Mouse (Mus musculus) hindbrain, postnatal 0 days (tissue): ENCODE measurements around the gene Gm42674. TPM values are rescaled to one million over a fixed set of nuclear protein-coding genes. Genes with fewer than 3 reads are reported as not detected.

Source experiments
- ATAC-seq: fragments of 200-750 bp; cut with Nextera tagmentation; 2 replicates; pipeline ENCODE4 v1.8.0; 2017; ENCODE audit warnings: mild to moderate bottlenecking, moderate TSS enrichment, moderate library complexity
- DNase-seq: peaks from one replicate; pipeline ENCODE4 v3.0.0-alpha.2; 2015; ENCODE audit warnings: low spot score
- H3K27ac ChIP-seq: fragments of 300-500 bp; sonication (generic); 2 replicates; pipeline ENCODE4 v1.5.1; 2014; ENCODE audit warnings: mild to moderate bottlenecking
- H3K27me3 ChIP-seq: fragments of 300-500 bp; sonication (generic); 2 replicates; pipeline ENCODE4 v1.6.1; 2014; ENCODE audit warnings: low read length, mixed read lengths; ENCODE audit not compliant: insufficient read depth
- H3K36me3 ChIP-seq: fragments of 300-500 bp; sonication (generic); 2 replicates; pipeline ENCODE4 v1.6.1; 2014; ENCODE audit warnings: low read length, mixed read lengths; ENCODE audit not compliant: insufficient read depth
- H3K4me1 ChIP-seq: fragments of 300-500 bp; sonication (generic); 2 replicates; pipeline ENCODE4 v1.6.1; 2014; ENCODE audit warnings: antibody characterized with exemption, low read length, mixed read lengths; ENCODE audit not compliant: insufficient read depth
- H3K4me2 ChIP-seq: fragments of 300-500 bp; sonication (generic); 2 replicates; pipeline ENCODE4 v1.6.1; 2014; ENCODE audit warnings: low read depth, mild to moderate bottlenecking, low read length, moderate library complexity, mixed read lengths
- H3K4me3 ChIP-seq: fragments of 300-500 bp; sonication (generic); 2 replicates; pipeline ENCODE4 v1.5.1; 2014; ENCODE audit warnings: low read length
- H3K9ac ChIP-seq: fragments of 300-500 bp; sonication (generic); replicated peaks from 2 replicates; pipeline ENCODE4 v1.6.1; 2014; ENCODE audit warnings: mild to moderate bottlenecking, low read length, moderate library complexity, mixed read lengths
- H3K9me3 ChIP-seq: fragments of 300-500 bp; sonication (generic); 2 replicates; pipeline ENCODE4 v1.6.1; 2016; ENCODE audit warnings: low read length, mixed read lengths
- CTCF ChIP-seq: IDR thresholded peaks from 2 replicates; pipeline ENCODE4 v1.5.1; 2016; ENCODE audit warnings: antibody characterized with exemption, control low read depth, low read depth
- WGBS: fragments of 180-500 bp; shearing (Covaris S2); extraction: QIAGEN DNeasy Blood & Tissue Kit; methylation state at CpG from one replicate; pipeline ENCODE4 v1.1.7; 2014; 5-methylcytosine and 5-hydroxymethylcytosine counted together
- polyA plus RNA-seq: library from polyadenylated mRNA; unstranded; fragments of >200 nt; fragmentation: Nextera tagmentation; extraction: Ambion mirVana; gene quantifications from 2 replicates; pipeline ENCODE4 v1.2.1, GENCODE M21; 2015
- total RNA-seq: library from RNA; depleted of rRNA; stranded (reverse); fragments of >200 nt; gene quantifications from 2 replicates; pipeline ENCODE4 v1.2.3, GENCODE M21; 2014

The Gm42674 gene
- total and polyA plus RNA-seq, 2 experiments from 2014 or later = not detected

GRCm38 (mm10) chr3:90596810-90597209 lies 4.9 kb upstream of the Gm42674 start:
- Histone ChIP-seq H3K9me3 (no peaks in the 10 kb centered on the region), H3K27ac (no peak overlapping the region), H3K9ac (no peak overlapping the region), H3K36me3 (no peaks in the 10 kb centered on the region), H3K4me1 (no peaks in the 10 kb centered on the region), H3K4me3 (no peak overlapping the region), H3K4me2 (no peak overlapping the region), H3K27me3 (no peaks in the 10 kb centered on the region)
- ATAC-seq (no peak), DNase-seq (no peak)
- TF ChIP-seq CTCF = no peak
- WGBS = 90% methylated on average over 6 of the region's 6 CpGs

- no peaks in the 10 kb centered on the region for H3K4me1 ChIP-seq
- H3K4me3 ChIP-seq = no peak overlapping the region
- 50% methylated on average over 6 of the region's 6 CpGs for WGBS
- no peak overlapping the region for H3K27ac ChIP-seq
- no peaks in the 10 kb centered on the region for H3K36me3 ChIP-seq
- H3K27me3 ChIP-seq = no peaks in the 10 kb centered on the region
- H3K9me3 ChIP-seq = no peaks in the 10 kb centered on the region
- 0 out of 2 replicates have a peak, but pooled peaks have one; percentile 27 for ATAC-seq
- DNase-seq = no peak
- H3K4me2 ChIP-seq = no peak overlapping the region
- TF ChIP-seq CTCF = no peak
- no peak overlapping the region for H3K9ac ChIP-seq
Observed at GRCm38 (mm10) chr3:90597736-90598135, 4.0 kb upstream of the Gm42674 start.

- H3K9me3 ChIP-seq = no peaks in the 10 kb centered on the region
- DNase-seq (no peak), ATAC-seq (peak; percentile 49; the same call in 1 of the 2 replicates)
- TF ChIP-seq CTCF = no peak
- H3K27me3 ChIP-seq = no peaks in the 10 kb centered on the region
- no peaks in the 10 kb centered on the region for H3K36me3 ChIP-seq
- H3K4me3 ChIP-seq = no peak overlapping the region
- H3K9ac ChIP-seq = no peak overlapping the region
- H3K4me1 ChIP-seq = no peaks in the 10 kb centered on the region
- 88% methylated on average over 4 of the region's 4 CpGs for WGBS
- no peak overlapping the region for H3K4me2 ChIP-seq
- no peak overlapping the region for H3K27ac ChIP-seq
Observed at GRCm38 (mm10) chr3:90598212-90598611, 3.5 kb upstream of the Gm42674 start.

GRCm38 (mm10) chr3:90599401-90599800 lies 2.3 kb upstream of the Gm42674 start:
- DNase-seq (no peak), ATAC-seq (no peak)
- H3K27me3 ChIP-seq = no peaks in the 10 kb centered on the region
- no peak overlapping the region for H3K4me2 ChIP-seq
- H3K4me1 ChIP-seq = no peaks in the 10 kb centered on the region
- no peak overlapping the region for H3K27ac ChIP-seq
- H3K9me3 ChIP-seq = no peaks in the 10 kb centered on the region
- no peak overlapping the region for H3K9ac ChIP-seq
- H3K36me3 ChIP-seq = no peaks in the 10 kb centered on the region
- no peak overlapping the region for H3K4me3 ChIP-seq
- WGBS = 52% methylated on average over 3 of the region's 3 CpGs
- no peak for TF ChIP-seq CTCF

- no peaks in the 10 kb centered on the region for H3K4me1 ChIP-seq
- no peaks in the 10 kb centered on the region for H3K9me3 ChIP-seq
- no peak for TF ChIP-seq CTCF
- WGBS = 81% methylated on average over 6 of the region's 6 CpGs
- no peaks in the 10 kb centered on the region for H3K27me3 ChIP-seq
- H3K27ac ChIP-seq = no peak overlapping the region
- ATAC-seq = no peak
- no peak overlapping the region for H3K4me2 ChIP-seq
- no peak overlapping the region for H3K4me3 ChIP-seq
- no peaks in the 10 kb centered on the region for H3K36me3 ChIP-seq
- DNase-seq = no peak
- no peak overlapping the region for H3K9ac ChIP-seq
Observed at GRCm38 (mm10) chr3:90600036-90600435, 1.7 kb upstream of the Gm42674 start.

GRCm38 (mm10) chr3:90600458-90601195 lies 1.1 kb upstream of the Gm42674 start:
- no peaks in the 10 kb centered on the region for H3K9me3 ChIP-seq
- 83% methylated on average over 8 of the region's 8 CpGs for WGBS
- H3K4me3 ChIP-seq = no peak overlapping the region
- no peak overlapping the region for H3K9ac ChIP-seq
- H3K27ac ChIP-seq = no peak overlapping the region
- no peak for DNase-seq
- H3K36me3 ChIP-seq = no peaks in the 10 kb centered on the region
- H3K4me1 ChIP-seq = no peaks in the 10 kb centered on the region
- no peaks in the 10 kb centered on the region for H3K27me3 ChIP-seq
- no peak overlapping the region for H3K4me2 ChIP-seq
- no peak for TF ChIP-seq CTCF
- ATAC-seq = no peak

- no peaks in the 10 kb centered on the region for H3K27me3 ChIP-seq
- TF ChIP-seq CTCF = no peak
- H3K36me3 ChIP-seq = no peaks in the 10 kb centered on the region
- no peaks in the 10 kb centered on the region for H3K9me3 ChIP-seq
- H3K9ac ChIP-seq = no peak within 1 kb of the TSS
- H3K4me1 ChIP-seq = no peaks in the 10 kb centered on the region
- 63% methylated on average over 3 of the region's 3 CpGs for WGBS
- H3K4me2 ChIP-seq = no peak within 1 kb of the TSS
- peak; percentile 31; the same call in 1 of the 2 replicates for ATAC-seq
- H3K4me3 ChIP-seq = no peak within 1 kb of the TSS
- peak; percentile 11 for DNase-seq
- no peak within 1 kb of the TSS for H3K27ac ChIP-seq
Observed at GRCm38 (mm10) chr3:90603623-90604022, 1.9 kb downstream of the Gm42674 start, which contains the start of gene S100a4. TSS of gene S100a4 (plus strand) at chr3:90603771.
